Mouse (Mus musculus): Measurements from ENCODE around the gene Ano4. TPM values are rescaled to one million over a fixed set of nuclear protein-coding genes. Genes with fewer than 3 reads are reported as not detected.

The Ano4 gene
- total and polyA plus RNA-seq, 3 experiments: not detected

GRCm38 (mm10) chr10:89194440-89194839, 150.1 kb downstream of the Ano4 start:
- no peak overlapping the region for H3K27ac ChIP-seq (ENCODE audit: insufficient read depth, low read depth)
- DNase-seq (ENCODE audit: extremely low read depth): no peak
- no peak overlapping the region for H3K9ac ChIP-seq (ENCODE audit: insufficient read depth, low read depth)
- H3K36me3 ChIP-seq (replicated peaks in 1 of 2; ENCODE audit: control insufficient read depth in 1 of 2, insufficient read depth in 1 of 2, low read length in 1 of 2): no peaks in the 10 kb centered on the region
- no peak for TF ChIP-seq E2F4 (IDR thresholded peaks at IDR 0.05; ENCODE audit: insufficient replicate concordance, low read depth, low read length)
- TF ChIP-seq RCOR1 (conservative IDR thresholded peaks at IDR 0.05; ENCODE audit: low read depth, low read length): no peak
- no peak for TF ChIP-seq EP300 (IDR thresholded peaks at IDR 0.05; ENCODE audit: low read length)
- TF ChIP-seq SMC3 (IDR thresholded peaks at IDR 0.05; ENCODE audit: low read depth, low read length): no peak
- no peak for TF ChIP-seq MAZ (IDR thresholded peaks at IDR 0.05; ENCODE audit: low read depth, low read length)
- no peak for TF ChIP-seq JUN (IDR thresholded peaks at IDR 0.05; ENCODE audit: insufficient read depth, low read depth, low read length)
- TF ChIP-seq NRF1 (IDR thresholded peaks at IDR 0.05; ENCODE audit: low read depth, low read length): no peak
- TF ChIP-seq MAX (IDR thresholded peaks at IDR 0.05; ENCODE audit: low read length): no peak
- TF ChIP-seq NELFE (IDR thresholded peaks at IDR 0.05; ENCODE audit: low read depth, low read length): no peak
- TF ChIP-seq USF2 (conservative IDR thresholded peaks at IDR 0.05; ENCODE audit: low read depth, low read length): no peak
- TF ChIP-seq TBP (conservative IDR thresholded peaks at IDR 0.05; ENCODE audit: low read depth, low read length): no peak
- TF ChIP-seq IRF4 (IDR thresholded peaks at IDR 0.05; ENCODE audit: low read depth, low read length): no peak
- no peak for TF ChIP-seq ZKSCAN1 (IDR thresholded peaks at IDR 0.05; ENCODE audit: borderline replicate concordance, low read depth, low read length)
- no peak for TF ChIP-seq BHLHE40 (IDR thresholded peaks at IDR 0.05; ENCODE audit: low read depth, low read length)
- TF ChIP-seq ETS1 (conservative IDR thresholded peaks at IDR 0.05; ENCODE audit: low read depth, low read length): no peak
- TF ChIP-seq ZNF384 (IDR thresholded peaks at IDR 0.05; ENCODE audit: low read depth, low read length): no peak
- H3K4me1 ChIP-seq (ENCODE audit: control insufficient read depth in 1 of 2, insufficient read depth in 2 of 2): peaks cover 0 to 4% of the 10 kb centered on the region in 2 experiments; a peak in 2 of 4 replicates
- no peak overlapping the region for H3K4me3 ChIP-seq (replicated peaks in 1 of 3; ENCODE audit: low read depth in 2 of 3, low read length in 2 of 3, poor library complexity in 1 of 3)
- no peaks in the 10 kb centered on the region for H3K79me2 ChIP-seq (replicated peaks; ENCODE audit: control insufficient read depth, extremely low read depth, insufficient read depth, poor library complexity, severe bottlenecking)
- H3K9me3 ChIP-seq (replicated peaks; ENCODE audit: low read length): no peaks in the 10 kb centered on the region
- H3K4me2 ChIP-seq (ENCODE audit: insufficient read depth, low read depth, poor library complexity, severe bottlenecking): no peak overlapping the region
- dilution Hi-C loops (cut with MboI; ENCODE audit: extremely low pct_ligation_motif_present, extremely low pct_unique_long_range_greater_than_20kb, low sequenced_read_pairs) (no loop called here), in situ Hi-C loops (cut with MboI; ENCODE audit: low pct_ligation_motif_present, low pct_unique_long_range_greater_than_20kb, low sequenced_read_pairs) (no loop called here)
- H3K27me3 ChIP-seq (replicated peaks): no peaks in the 10 kb centered on the region

- Histone ChIP-seq H3K4me3 (replicated peaks in 1 of 3; ENCODE audit: low read depth in 2 of 3, low read length in 2 of 3, poor library complexity in 1 of 3) (no peak overlapping the region), H3K79me2 (replicated peaks; ENCODE audit: control insufficient read depth, extremely low read depth, insufficient read depth, poor library complexity, severe bottlenecking) (no peaks in the 10 kb centered on the region), H3K4me2 (ENCODE audit: insufficient read depth, low read depth, poor library complexity, severe bottlenecking) (no peak overlapping the region), H3K4me1 (ENCODE audit: control insufficient read depth in 1 of 2, insufficient read depth in 2 of 2) (peaks cover 0 to 18% of the 10 kb centered on the region in 2 experiments; a peak in 2 of 4 replicates), H3K27ac (ENCODE audit: insufficient read depth, low read depth) (no peak overlapping the region), H3K9me3 (replicated peaks; ENCODE audit: low read length) (no peaks in the 10 kb centered on the region), H3K36me3 (replicated peaks in 1 of 2; ENCODE audit: control insufficient read depth in 1 of 2, insufficient read depth in 1 of 2, low read length in 1 of 2) (no peaks in the 10 kb centered on the region), H3K9ac (ENCODE audit: insufficient read depth, low read depth) (no peak overlapping the region), H3K27me3 (replicated peaks) (no peaks in the 10 kb centered on the region)
- dilution Hi-C loops (cut with MboI; ENCODE audit: extremely low pct_ligation_motif_present, extremely low pct_unique_long_range_greater_than_20kb, low sequenced_read_pairs): no loop called here
- in situ Hi-C loops (cut with MboI; ENCODE audit: low pct_ligation_motif_present, low pct_unique_long_range_greater_than_20kb, low sequenced_read_pairs): no loop called here
- DNase-seq (ENCODE audit: extremely low read depth): no peak
- TF ChIP-seq SMC3 (IDR thresholded peaks at IDR 0.05; ENCODE audit: low read depth, low read length) (no peak), RAD21 (IDR thresholded peaks at IDR 0.05; ENCODE audit: low read depth, low read length) (no peak)
These were observed 166.6 kb downstream of the Ano4 start for GRCm38 (mm10) chr10:89177921-89178320.

All from CH12.LX (cell line).